Mouse (Mus musculus) thymus, postnatal 25 days (tissue): ENCODE results near the gene March10.

Experiments used
- DNase-seq: peaks from one replicate; pipeline ENCODE4 v3.0.0; 2022

March10 gene

GRCm38 (mm10) chr11:105350643-105351042 lies 105.9 kb downstream of the March10 start:
- no peak for DNase-seq

GRCm38 (mm10) chr11:105349780-105350324 lies 106.7 kb downstream of the March10 start:
- no peak for DNase-seq

GRCm38 (mm10) chr11:105348495-105348982 lies 108.0 kb downstream of the March10 start:
- no peak for DNase-seq

- DNase-seq = peak; percentile 74
Observed at GRCm38 (mm10) chr11:105347162-105348161, 109.1 kb downstream of the March10 start.

GRCm38 (mm10) chr11:105345284-105345683 lies 111.3 kb downstream of the March10 start:
- DNase-seq = peak; percentile 40

- DNase-seq = no peak
Observed at GRCm38 (mm10) chr11:105338596-105339390, 117.7 kb downstream of the March10 start.

GRCm38 (mm10) chr11:105333867-105334670 lies 122.5 kb downstream of the March10 start:
- DNase-seq = no peak

- peak; percentile 17 for DNase-seq
Observed at GRCm38 (mm10) chr11:105332468-105332867, 124.1 kb downstream of the March10 start.

- DNase-seq = no peak
Observed at GRCm38 (mm10) chr11:105331732-105332131, 124.8 kb downstream of the March10 start.

- no peak for DNase-seq
Observed at GRCm38 (mm10) chr11:105331129-105331528, 125.4 kb downstream of the March10 start.

GRCm38 (mm10) chr11:105329962-105330361 lies 126.6 kb downstream of the March10 start:
- no peak for DNase-seq

GRCm38 (mm10) chr11:105327101-105327500 lies 129.4 kb downstream of the March10 start:
- no peak for DNase-seq

- DNase-seq = no peak
Observed at GRCm38 (mm10) chr11:105323530-105323929, 133.0 kb downstream of the March10 start.

GRCm38 (mm10) chr11:105321090-105321489 lies 135.4 kb downstream of the March10 start:
- DNase-seq = no peak

- no peak for DNase-seq
Observed at GRCm38 (mm10) chr11:105317769-105318168, 138.8 kb downstream of the March10 start.

- no peak for DNase-seq
Observed at GRCm38 (mm10) chr11:105316121-105316520, 140.4 kb downstream of the March10 start.

- no peak for DNase-seq
Observed at GRCm38 (mm10) chr11:105315296-105315695, 141.2 kb downstream of the March10 start.

GRCm38 (mm10) chr11:105313633-105314014 lies 142.9 kb downstream of the March10 start:
- no peak for DNase-seq

- DNase-seq = no peak
Observed at GRCm38 (mm10) chr11:105312972-105313632, 143.4 kb downstream of the March10 start.

GRCm38 (mm10) chr11:105312311-105312942 lies 144.1 kb downstream of the March10 start:
- no peak for DNase-seq
